Mouse (Mus musculus) gastrocnemius, adult 2 months (tissue): Measurements from ENCODE around the gene Zfp711. TPM values are rescaled to one million over a fixed set of nuclear protein-coding genes. Genes with fewer than 3 reads are reported as not detected.

Experiments used
- DNase-seq: peaks from one replicate; pipeline ENCODE4 v3.0.0; 2022
- H3K27ac ChIP-seq: fragments of 200-600 bp; 2 replicates; pipeline ENCODE4 v1.8.1; 2022; ENCODE audit warnings: mild to moderate bottlenecking
- H3K4me3 ChIP-seq: fragments of 200-600 bp; 2 replicates; pipeline ENCODE4 v1.8.1; 2022; ENCODE audit warnings: mild to moderate bottlenecking, moderate library complexity
- CTCF ChIP-seq: fragments of 200-600 bp; IDR thresholded peaks from 2 replicates; pipeline ENCODE4 v1.8.1; 2022; ENCODE audit warnings: antibody characterized with exemption, mild to moderate bottlenecking, moderate library complexity
- intact Hi-C: fragments of 180-260 bp; cut with DNase I; formaldehyde crosslinking; loops from one replicate; pipeline ENCODE4 v1.15.1; 2025
- long read RNA-seq, 2 experiments: library from polyadenylated mRNA; stranded (forward); transcript quantifications; one replicate each; pipeline ENCODE4 v2.0.0; 2021
- total RNA-seq, 2 experiments: library from RNA; stranded (reverse); gene quantifications; 2 replicates each; pipeline ENCODE4 v1.2.3; 2021

The Zfp711 gene
- under 1 TPM in 1 of 2 experiments, not detected in 1; 0.11 TPM for total RNA-seq
- long read RNA-seq, experiment 1, result 0 reads
- long read RNA-seq, experiment 2, result 0 reads

DNA sequence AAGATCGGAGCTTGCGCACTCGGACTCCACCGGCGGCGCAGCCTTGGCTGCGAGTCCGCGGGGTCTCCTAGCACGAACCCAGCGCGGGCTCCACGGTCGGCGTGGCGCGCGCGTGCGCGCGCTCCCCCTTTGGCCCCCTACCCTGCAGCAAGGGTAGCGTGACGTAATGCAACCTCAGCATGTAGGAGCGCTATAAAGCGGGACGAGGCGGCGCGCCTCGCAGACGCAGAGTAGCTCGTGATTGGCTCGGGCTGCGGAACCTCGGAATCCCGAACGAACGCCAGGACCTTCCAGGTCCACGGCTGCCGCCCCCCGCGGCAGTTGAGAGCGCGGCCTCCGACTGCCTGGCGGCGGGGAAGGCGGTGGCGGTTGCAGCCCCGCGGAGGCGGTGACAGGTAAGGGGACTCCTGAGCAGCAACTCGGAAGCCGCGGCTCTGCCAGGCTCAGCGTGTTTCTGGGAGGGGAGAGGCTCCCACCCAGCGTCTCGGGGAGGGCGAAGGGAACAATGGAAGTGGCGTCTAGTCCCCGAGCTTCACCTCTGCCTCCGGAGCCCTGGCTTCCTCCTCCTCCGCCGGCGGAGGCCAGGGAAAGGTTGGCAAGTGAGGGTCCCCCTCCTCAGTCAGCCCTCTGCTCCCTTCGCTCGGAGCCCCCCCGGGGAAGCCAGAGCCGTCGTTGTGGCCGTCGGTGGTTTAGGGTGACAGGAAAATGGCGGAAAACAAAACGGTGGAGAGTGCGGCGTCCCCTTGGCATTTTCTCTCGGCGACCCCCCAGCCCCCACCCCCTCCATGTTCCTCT, at the start of gene Zfp711:
TSS of gene Zfp711 (plus strand) at position 16 of the 795 bp plus-strand sequence.
- no peak for TF ChIP-seq CTCF
- DNase-seq, result peak; percentile 28
- H3K27ac ChIP-seq, result no peak within 1 kb of the TSS
- peak within 1 kb of the TSS; percentile 75 for H3K4me3 ChIP-seq
- intact Hi-C loops, result no loop called here

GRCm38 (mm10) chrX:112567716-112568115, 32.6 kb upstream of the Zfp711 start:
- TF ChIP-seq CTCF, result no peak
- intact Hi-C loops, result no loop called here
- no peak overlapping the region for H3K4me3 ChIP-seq
- H3K27ac ChIP-seq, result no peak overlapping the region
- no peak for DNase-seq

GRCm38 (mm10) chrX:112601306-112602120, 1.2 kb downstream of the Zfp711 start:
- Histone ChIP-seq H3K27ac (no peak overlapping the region), H3K4me3 (peak overlapping the region; percentile 75)
- intact Hi-C loops, result no loop called here
- no peak for TF ChIP-seq CTCF
- DNase-seq, result peak; percentile 18

GRCm38 (mm10) chrX:112675525-112675924, 75.2 kb downstream of the Zfp711 start:
- no peak overlapping the region for H3K27ac ChIP-seq
- no peak overlapping the region for H3K4me3 ChIP-seq
- intact Hi-C loops, result no loop called here
- no peak for TF ChIP-seq CTCF
- DNase-seq, result no peak

- TF ChIP-seq CTCF, result no peak
- intact Hi-C loops, result no loop called here
- no peak for DNase-seq
Observed at GRCm38 (mm10) chrX:112680605-112681004, 80.3 kb downstream of the Zfp711 start.

More at GRCm38 (mm10) chrX:112680605-112681004, 80.3 kb downstream of the Zfp711 start:
- H3K27ac ChIP-seq, result no peak overlapping the region
- H3K4me3 ChIP-seq, result no peak overlapping the region

Other genes starting within 250 kb of the Zfp711 start
- gene Satl1, start 193.7 kb upstream of the Zfp711 start, total RNA-seq, result not detected
- not detected for gene 2010106E10Rik, start 105.3 kb upstream of the Zfp711 start, total RNA-seq
- not detected for gene Pof1b, start 98.1 kb downstream of the Zfp711 start, total RNA-seq